Mouse (Mus musculus): ENCODE measurements around the gene Olfr527.

- no peak for TF ChIP-seq GATA1 (IDR thresholded peaks at IDR 0.05; ENCODE audit: borderline replicate concordance, low read length)
- no peak for TF ChIP-seq FLI1 (IDR thresholded peaks at IDR 0.05; ENCODE audit: low read length)
Observed at GRCm38 (mm10) chr7:140296876-140297275, 36.9 kb upstream of the Olfr527 start.
